Mouse (Mus musculus) ES-Bruce4 (cell line): ENCODE results near the gene Slc45a2.

ENCODE experiments used
- CTCF ChIP-seq: IDR thresholded peaks from one replicate; pipeline ENCODE4 v1.8.1; 2011; ENCODE audit warnings: low read depth, low read length
- POLR2A ChIP-seq: IDR thresholded peaks from one replicate; pipeline ENCODE4 v1.8.1; 2011; ENCODE audit warnings: low read length; ENCODE audit not compliant: insufficient read depth

DNA sequence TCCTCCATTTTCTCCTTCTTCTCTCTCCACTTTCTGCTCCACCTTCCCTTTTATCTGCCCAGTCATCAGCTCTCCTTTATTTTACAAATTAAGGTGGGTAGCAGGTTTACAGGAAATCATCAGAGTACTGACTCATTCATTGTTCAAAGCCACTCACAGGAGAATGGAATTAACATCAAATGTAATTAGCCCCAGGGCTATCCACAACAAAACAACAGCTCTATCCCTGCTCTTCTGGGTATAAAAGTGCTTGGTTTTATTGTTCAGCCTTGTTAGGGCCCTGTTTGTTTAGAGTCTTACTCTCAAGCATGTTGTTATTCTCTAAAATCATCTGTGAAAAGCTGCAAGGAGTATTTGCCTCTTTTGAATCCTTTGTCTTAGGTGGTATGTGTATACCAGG lies 23.4 kb upstream of the Slc45a2 start:
- TF ChIP-seq CTCF (no peak), POLR2A (no peak)
